Mouse (Mus musculus): ENCODE measurements around the gene Kcng3. TPM values are rescaled to one million over a fixed set of nuclear protein-coding genes. Genes with fewer than 3 reads are reported as not detected.
A peak's percentile ranks its signal among the peaks of the same experiment; 100 is the strongest.

The Kcng3 gene
- polyA plus RNA-seq, 1 experiment from 2014 or later: not detected

GRCm38 (mm10) chr17:83650932-83651682 lies 19.4 kb upstream of the Kcng3 start:
- no peak overlapping the region for H3K9ac ChIP-seq
- H3K4me2 ChIP-seq (replicated peaks): no peak overlapping the region
- no peaks in the 10 kb centered on the region for H3K27me3 ChIP-seq (replicated peaks)
- H3K4me1 ChIP-seq (replicated peaks): no peaks in the 10 kb centered on the region
- H3K27ac ChIP-seq: no peak overlapping the region
- H3K36me3 ChIP-seq: no peaks in the 10 kb centered on the region
- H3K4me3 ChIP-seq (replicated peaks): no peak overlapping the region
- ATAC-seq: peak; percentile 59
- H3K9me3 ChIP-seq: no peaks in the 10 kb centered on the region
- 56% methylated on average over 7 of the region's 7 CpGs for WGBS

GRCm38 (mm10) chr17:83649986-83650385 lies 18.3 kb upstream of the Kcng3 start:
- Histone ChIP-seq H3K4me3 (replicated peaks) (no peak overlapping the region), H3K27ac (no peak overlapping the region), H3K9ac (no peak overlapping the region), H3K4me1 (replicated peaks) (peaks cover 2% of the 10 kb centered on the region; the same call in 1 of the 2 replicates), H3K36me3 (no peaks in the 10 kb centered on the region), H3K9me3 (no peaks in the 10 kb centered on the region), H3K4me2 (replicated peaks) (no peak overlapping the region), H3K27me3 (replicated peaks) (no peaks in the 10 kb centered on the region)
- WGBS: 87% methylated on average over 3 of the region's 3 CpGs
- 0 out of 2 replicates have a peak, but pooled peaks have one; percentile 15 for ATAC-seq

DNA sequence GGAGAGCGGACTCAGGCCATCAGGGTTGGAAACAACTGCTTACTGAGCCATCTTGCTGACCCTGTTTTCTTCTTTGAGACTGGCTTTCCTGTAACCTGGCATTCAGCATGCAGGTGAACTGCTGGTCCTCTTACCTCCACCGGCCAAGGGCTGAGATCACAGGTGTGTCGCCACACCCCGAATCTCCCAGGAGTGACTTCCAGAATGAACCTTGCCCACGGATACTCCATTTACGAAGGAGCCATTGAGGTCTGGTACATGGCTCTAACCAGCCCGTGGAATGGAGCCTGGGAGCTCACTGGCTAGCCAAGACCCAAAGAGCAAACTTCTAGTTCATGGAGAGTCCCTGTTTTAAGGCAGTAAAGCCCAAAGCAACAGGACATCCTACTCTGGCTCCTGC lies 15.7 kb upstream of the Kcng3 start:
- no peak overlapping the region for H3K4me2 ChIP-seq (replicated peaks)
- H3K27me3 ChIP-seq (replicated peaks): no peaks in the 10 kb centered on the region
- H3K4me3 ChIP-seq (replicated peaks): no peak overlapping the region
- 79% methylated on average over 7 of the region's 7 CpGs for WGBS
- H3K27ac ChIP-seq: no peak overlapping the region
- peaks cover 2% of the 10 kb centered on the region; the same call in 1 of the 2 replicates for H3K4me1 ChIP-seq (replicated peaks)
- no peak overlapping the region for H3K9ac ChIP-seq
- no peaks in the 10 kb centered on the region for H3K36me3 ChIP-seq
- H3K9me3 ChIP-seq: no peaks in the 10 kb centered on the region
- ATAC-seq: peak; percentile 56; the same call in 1 of the 2 replicates

DNA sequence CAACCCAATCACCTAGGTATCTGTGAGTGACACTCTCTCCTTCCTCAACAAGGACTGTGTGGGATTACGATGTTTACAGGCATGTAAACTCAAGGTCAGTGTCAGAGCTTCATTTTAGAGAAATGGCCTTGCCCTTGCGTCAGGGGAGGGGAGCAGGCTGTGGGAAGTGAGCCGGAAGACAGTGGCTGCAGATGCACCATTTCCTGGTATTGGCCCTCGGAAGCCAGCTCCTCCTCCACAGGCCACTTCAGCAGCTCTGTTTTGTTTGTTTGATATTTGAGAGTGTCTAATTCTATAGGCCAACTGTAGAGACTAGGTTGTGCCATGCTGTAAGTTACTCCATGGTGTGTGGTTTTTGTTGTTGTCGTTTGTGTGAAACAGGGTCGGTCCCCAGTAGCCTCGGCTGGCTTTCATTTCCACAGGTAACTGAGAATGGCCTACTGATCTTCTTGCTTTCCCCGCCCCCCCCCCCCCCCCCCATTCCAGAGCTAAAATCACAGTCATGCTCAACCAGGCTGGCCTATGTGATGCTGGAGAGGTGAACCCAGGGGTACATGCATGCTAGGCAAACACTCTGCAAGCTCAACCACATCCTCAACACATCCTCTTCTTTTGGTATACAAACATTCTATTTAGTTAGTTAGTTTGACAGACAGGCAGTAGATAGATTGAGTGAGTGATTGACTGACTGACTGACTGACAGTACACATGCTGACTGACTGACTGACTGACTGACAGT lies 14.9 kb upstream of the Kcng3 start:
- ATAC-seq: no peak
- H3K4me1 ChIP-seq (replicated peaks): peaks cover 2% of the 10 kb centered on the region; the same call in 1 of the 2 replicates
- 67% methylated on average over 8 of the region's 8 CpGs for WGBS
- H3K4me3 ChIP-seq (replicated peaks): no peak overlapping the region
- no peaks in the 10 kb centered on the region for H3K27me3 ChIP-seq (replicated peaks)
- H3K9me3 ChIP-seq: no peaks in the 10 kb centered on the region
- no peaks in the 10 kb centered on the region for H3K36me3 ChIP-seq
- no peak overlapping the region for H3K27ac ChIP-seq
- H3K9ac ChIP-seq: no peak overlapping the region
- no peak overlapping the region for H3K4me2 ChIP-seq (replicated peaks)

DNA sequence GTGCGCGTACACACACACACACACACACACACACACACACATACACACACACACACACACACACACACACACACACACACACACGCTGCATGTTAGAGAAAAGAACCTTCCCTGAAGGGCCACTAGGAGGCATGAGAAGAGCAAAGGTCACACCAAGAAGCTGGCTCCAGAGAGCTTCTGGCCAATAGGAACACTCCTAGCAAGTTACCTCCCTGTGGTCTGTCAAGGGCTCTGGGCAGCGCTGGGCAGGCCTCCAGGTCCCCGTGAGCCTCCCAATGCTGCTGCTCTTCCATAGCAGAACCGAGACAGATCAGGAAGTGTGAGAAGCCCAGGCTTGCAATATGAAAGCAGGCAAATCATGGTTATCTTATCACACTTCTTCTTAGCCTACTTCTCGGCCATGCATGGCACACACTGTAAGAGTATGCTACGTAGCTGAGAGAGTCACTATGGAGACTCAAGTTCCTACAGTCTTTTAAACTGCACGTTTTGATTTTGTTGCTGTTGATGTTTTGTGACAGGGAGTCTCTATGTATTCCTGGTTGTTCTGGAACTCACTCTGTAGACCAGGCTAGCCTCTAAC lies 13.6 kb upstream of the Kcng3 start:
- no peak overlapping the region for H3K9ac ChIP-seq
- ATAC-seq: peak; percentile 89
- no peaks in the 10 kb centered on the region for H3K36me3 ChIP-seq
- no peaks in the 10 kb centered on the region for H3K9me3 ChIP-seq
- H3K4me1 ChIP-seq (replicated peaks): peaks cover 2% of the 10 kb centered on the region; the same call in 1 of the 2 replicates
- H3K4me3 ChIP-seq (replicated peaks): no peak overlapping the region
- no peak overlapping the region for H3K4me2 ChIP-seq (replicated peaks)
- no peak overlapping the region for H3K27ac ChIP-seq
- WGBS: 47% methylated on average over 9 of the region's 9 CpGs
- H3K27me3 ChIP-seq (replicated peaks): no peaks in the 10 kb centered on the region

- Histone ChIP-seq H3K36me3 (no peaks in the 10 kb centered on the region), H3K27me3 (replicated peaks) (peaks cover 15% of the 10 kb centered on the region), H3K4me2 (replicated peaks) (no peak overlapping the region), H3K27ac (no peak overlapping the region), H3K4me3 (replicated peaks) (no peak overlapping the region), H3K9ac (no peak overlapping the region), H3K4me1 (replicated peaks) (peaks cover 3% of the 10 kb centered on the region), H3K9me3 (no peaks in the 10 kb centered on the region)
- 77% methylated on average over 2 of the region's 2 CpGs for WGBS
- ATAC-seq: no peak
These were observed 5.7 kb upstream of the Kcng3 start for GRCm38 (mm10) chr17:83637393-83637792.

DNA sequence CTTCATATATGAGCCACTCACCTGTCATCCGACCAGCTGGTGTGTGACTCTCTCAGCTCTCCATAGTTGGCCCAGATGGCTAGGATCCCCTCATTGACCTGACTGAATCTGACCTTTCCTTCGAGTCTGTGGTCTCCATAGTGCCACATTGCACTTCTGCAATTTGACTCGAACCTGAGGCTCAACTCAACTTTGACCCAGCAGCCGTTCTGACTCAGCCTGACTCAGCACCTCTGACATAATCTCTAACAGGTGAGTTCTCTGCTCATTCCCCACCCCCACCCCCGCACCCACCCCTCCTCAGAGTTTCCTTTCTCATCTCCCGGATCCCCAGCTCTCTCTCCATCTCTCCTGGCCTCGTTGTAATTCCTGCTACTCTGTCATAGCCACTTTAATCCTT lies 4.7 kb upstream of the Kcng3 start:
- H3K27ac ChIP-seq: no peak overlapping the region
- H3K4me3 ChIP-seq (replicated peaks): no peak overlapping the region
- no peak for ATAC-seq
- H3K27me3 ChIP-seq (replicated peaks): peaks cover 24% of the 10 kb centered on the region
- H3K4me2 ChIP-seq (replicated peaks): no peak overlapping the region
- H3K36me3 ChIP-seq: no peaks in the 10 kb centered on the region
- peaks cover 12% of the 10 kb centered on the region for H3K4me1 ChIP-seq (replicated peaks)
- H3K9me3 ChIP-seq: no peaks in the 10 kb centered on the region
- no peak overlapping the region for H3K9ac ChIP-seq
- 79% methylated on average over 7 of the region's 7 CpGs for WGBS

- Histone ChIP-seq H3K4me1 (replicated peaks) (peaks cover 20% of the 10 kb centered on the region), H3K9me3 (no peaks in the 10 kb centered on the region), H3K27me3 (replicated peaks) (peaks cover 58% of the 10 kb centered on the region), H3K27ac (no peak overlapping the region), H3K4me2 (replicated peaks) (peak overlapping the region; percentile 97), H3K9ac (peak overlapping the region; percentile 40), H3K36me3 (no peaks in the 10 kb centered on the region), H3K4me3 (replicated peaks) (peak overlapping the region; percentile 60)
- ATAC-seq: no peak
- WGBS: 2% methylated on average over 24 of the region's 24 CpGs
These were observed 1.2 kb upstream of the Kcng3 start for GRCm38 (mm10) chr17:83632653-83633570.

DNA sequence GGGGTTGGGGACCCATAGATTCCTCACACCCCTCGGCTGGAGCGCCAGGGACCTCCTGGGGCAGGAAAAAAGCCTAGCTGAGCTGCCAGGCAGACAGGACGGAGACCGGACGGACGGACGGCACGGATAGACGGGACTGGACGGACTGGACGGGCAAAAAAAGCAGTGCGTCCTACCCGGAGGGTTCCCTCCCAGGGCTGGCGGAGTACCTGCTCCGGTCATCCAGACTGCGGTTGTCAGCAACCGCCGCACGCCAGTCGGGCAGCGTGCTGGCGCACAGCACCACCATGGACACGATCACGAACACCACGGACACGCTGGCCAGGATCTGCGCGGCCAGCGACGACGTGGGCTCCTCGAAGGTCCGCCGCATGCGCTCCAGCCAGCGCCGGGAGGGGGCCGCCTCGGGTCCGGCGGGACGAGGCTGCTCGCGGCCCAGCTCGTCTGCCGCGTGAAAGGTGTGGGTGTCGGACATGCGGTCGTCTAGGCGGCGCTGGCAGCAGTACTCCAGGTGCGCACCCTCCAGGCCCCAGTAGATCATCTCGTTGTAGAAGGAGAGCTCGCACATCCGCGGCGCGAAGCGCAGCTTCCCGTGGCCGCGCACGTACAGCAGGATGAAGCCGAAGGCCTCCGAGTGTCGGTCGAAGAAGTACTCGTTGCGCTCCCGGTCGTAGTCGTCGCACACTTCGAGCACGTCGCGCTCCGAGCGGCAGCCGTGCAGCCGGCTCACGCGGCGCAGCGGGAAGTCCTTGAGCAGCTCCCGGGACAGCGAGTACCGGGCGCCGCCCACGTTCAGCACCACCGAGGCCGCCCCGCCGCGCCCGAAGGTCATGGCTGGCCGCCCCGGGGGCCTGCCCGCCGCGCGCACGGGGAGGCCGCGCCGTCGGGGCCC lies 662 bp downstream of the Kcng3 start:
- Histone ChIP-seq H3K27me3 (replicated peaks) (peaks cover 64% of the 10 kb centered on the region), H3K4me3 (replicated peaks) (peak overlapping the region; percentile 60), H3K4me1 (replicated peaks) (peaks cover 20% of the 10 kb centered on the region), H3K9me3 (no peaks in the 10 kb centered on the region), H3K9ac (peak overlapping the region; percentile 40), H3K4me2 (replicated peaks) (peak overlapping the region; percentile 97), H3K36me3 (no peaks in the 10 kb centered on the region), H3K27ac (no peak overlapping the region)
- peak; percentile 76 for ATAC-seq
- 1% methylated on average over 96 of the region's 109 CpGs for WGBS

- H3K27me3 ChIP-seq (replicated peaks): no peaks in the 10 kb centered on the region
- H3K9ac ChIP-seq: no peak overlapping the region
- no peaks in the 10 kb centered on the region for H3K36me3 ChIP-seq
- no peak overlapping the region for H3K4me3 ChIP-seq (replicated peaks)
- H3K27ac ChIP-seq: no peak overlapping the region
- no peak overlapping the region for H3K4me2 ChIP-seq (replicated peaks)
- H3K9me3 ChIP-seq: no peaks in the 10 kb centered on the region
- WGBS: 34% methylated on average over 11 of the region's 11 CpGs
- H3K4me1 ChIP-seq (replicated peaks): no peaks in the 10 kb centered on the region
- no peak for ATAC-seq
These were observed 17.8 kb downstream of the Kcng3 start for GRCm38 (mm10) chr17:83613907-83614306.

DNA sequence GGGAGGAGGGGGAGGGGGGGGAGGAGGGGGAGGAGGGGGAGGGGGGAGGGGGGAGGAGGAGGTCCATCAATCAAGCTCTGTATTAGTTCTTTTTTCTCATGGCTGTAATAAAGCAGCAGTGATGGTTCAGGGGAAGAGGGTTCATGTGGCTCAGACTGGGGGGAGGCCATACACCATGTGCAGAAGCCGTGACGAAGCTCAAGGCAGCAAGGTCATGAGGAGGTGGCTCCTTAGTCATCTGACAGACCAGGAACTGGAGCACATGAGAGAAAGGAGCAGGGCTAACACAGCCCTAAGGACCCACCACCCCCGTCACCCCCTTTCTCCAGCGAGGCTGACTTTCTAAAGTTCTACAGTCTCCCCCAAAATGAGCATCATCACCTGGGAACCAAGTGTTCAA lies 22.2 kb downstream of the Kcng3 start:
- Histone ChIP-seq H3K4me2 (replicated peaks) (no peak overlapping the region), H3K27ac (no peak overlapping the region), H3K4me1 (replicated peaks) (no peaks in the 10 kb centered on the region), H3K4me3 (replicated peaks) (no peak overlapping the region), H3K9me3 (no peaks in the 10 kb centered on the region), H3K27me3 (replicated peaks) (no peaks in the 10 kb centered on the region), H3K9ac (no peak overlapping the region), H3K36me3 (no peaks in the 10 kb centered on the region)
- no peak for ATAC-seq
- WGBS: 77% methylated on average over 4 of the region's 4 CpGs
